Mouse (Mus musculus) MEL (cell line): ENCODE results near the gene Dnaaf5. TPM values are rescaled to one million over a fixed set of nuclear protein-coding genes. Genes with fewer than 3 reads are reported as not detected.

Source experiments
- DNase-seq: peaks from one replicate; pipeline ENCODE4 v3.0.0; 2011; ENCODE audit warnings: low read depth, low spot score
- H3K27ac ChIP-seq: 2 replicates; pipeline ENCODE4 v1.5.1; 2012; ENCODE audit warnings: low read depth, mild to moderate bottlenecking, control low read depth, low read length, moderate library complexity; ENCODE audit not compliant: control insufficient read depth
- H3K27me3 ChIP-seq, 2 experiments: fragments of 150-350 bp in 1 of 2; sonication (generic) in 1 of 2; 2 replicates each; pipeline ENCODE4 v1.6.1; 2012; ENCODE audit warnings: low read length in 2 of 2, mild to moderate bottlenecking in 2 of 2, improper control_type of control experiment in 1 of 2, moderate library complexity in 1 of 2; ENCODE audit not compliant: insufficient read depth in 2 of 2, control insufficient read depth in 1 of 2
- H3K36me3 ChIP-seq, 2 experiments: 2 replicates each; pipeline ENCODE4 v1.6.1; 2012 to 2014; ENCODE audit warnings: low read length in 2 of 2, improper control_type of control experiment in 1 of 2, inconsistent platforms in 1 of 2, mild to moderate bottlenecking in 1 of 2; ENCODE audit not compliant: insufficient read depth in 2 of 2, control insufficient read depth in 1 of 2
- H3K4me1 ChIP-seq, 2 experiments: fragments of 150-350 bp in 1 of 2; sonication (generic) in 1 of 2; 2 replicates each; pipeline ENCODE4 v1.6.1; 2012; ENCODE audit warnings: low read length in 2 of 2, improper control_type of control experiment in 1 of 2, mild to moderate bottlenecking in 1 of 2; ENCODE audit not compliant: insufficient read depth in 2 of 2, control insufficient read depth in 1 of 2
- H3K4me3 ChIP-seq, 2 experiments: fragments of 150-350 bp in 1 of 2; sonication (generic) in 1 of 2; 2 replicates each; pipeline ENCODE4 v1.5.1; 2012; ENCODE audit warnings: low read depth in 2 of 2, low read length in 2 of 2, mild to moderate bottlenecking in 2 of 2, moderate library complexity in 2 of 2, control low read depth in 1 of 2, improper control_type of control experiment in 1 of 2; ENCODE audit not compliant: control insufficient read depth in 1 of 2, insufficient read depth in 1 of 2
- H3K79me2 ChIP-seq: 2 replicates; pipeline ENCODE4 v1.6.1; 2012; ENCODE audit warnings: mild to moderate bottlenecking, low read length, moderate library complexity; ENCODE audit not compliant: control insufficient read depth, poor library complexity, insufficient read depth
- H3K9ac ChIP-seq: 2 replicates; pipeline ENCODE4 v1.6.1; 2012; ENCODE audit warnings: low read depth, mild to moderate bottlenecking, control low read depth, low read length, moderate library complexity; ENCODE audit not compliant: control insufficient read depth, poor library complexity, severe bottlenecking
- H3K9me3 ChIP-seq: fragments of 150-350 bp; sonication (generic); replicated peaks from 2 replicates; pipeline ENCODE4 v1.6.1; 2012; ENCODE audit warnings: mild to moderate bottlenecking, low read length, improper control_type of control experiment, moderate library complexity; ENCODE audit not compliant: insufficient read depth
- BHLHE40 ChIP-seq: IDR thresholded peaks from 2 replicates; pipeline ENCODE4 v1.6.1; 2012; ENCODE audit warnings: low read depth, mild to moderate bottlenecking, inconsistent platforms, low read length, improper control_type of control experiment, borderline replicate concordance
- CHD1 ChIP-seq: IDR thresholded peaks from 2 replicates; pipeline ENCODE4 v1.6.1; 2012; ENCODE audit warnings: low read depth, mild to moderate bottlenecking, inconsistent platforms, low read length, improper control_type of control experiment
- CHD2 ChIP-seq: IDR thresholded peaks from 2 replicates; pipeline ENCODE4 v1.6.1; 2011; ENCODE audit warnings: low read length, improper control_type of control experiment
- CTCF ChIP-seq, 3 experiments: IDR thresholded peaks in 2 of 3; conservative IDR thresholded peaks in 1 of 3; 2 replicates each; pipeline ENCODE4 v1.5.1; 2011 to 2012; ENCODE audit warnings: low read length in 3 of 3, low read depth in 2 of 3, mild to moderate bottlenecking in 2 of 3, improper control_type of control experiment in 1 of 3, inconsistent platforms in 1 of 3, mixed read lengths in 1 of 3, moderate library complexity in 1 of 3; ENCODE audit not compliant: control insufficient read depth in 1 of 3, insufficient read depth in 1 of 3, poor library complexity in 1 of 3, severe bottlenecking in 1 of 3
- E2F4 ChIP-seq: IDR thresholded peaks from 2 replicates; pipeline ENCODE4 v1.6.1; 2011; ENCODE audit warnings: low read depth, low read length, improper control_type of control experiment, borderline replicate concordance
- ELF1 ChIP-seq: IDR thresholded peaks from 2 replicates; pipeline ENCODE4 v1.6.1; 2014; ENCODE audit warnings: low read depth, mild to moderate bottlenecking, inconsistent platforms, low read length, improper control_type of control experiment, moderate library complexity
- EP300 ChIP-seq, 2 experiments: IDR thresholded peaks; 2 replicates each; pipeline ENCODE4 v1.6.1; 2011; ENCODE audit warnings: improper control_type of control experiment in 2 of 2, low read length in 2 of 2, low read depth in 1 of 2, mild to moderate bottlenecking in 1 of 2
- GABPA ChIP-seq: IDR thresholded peaks from 2 replicates; pipeline ENCODE4 v1.6.1; 2012; ENCODE audit warnings: low read depth, mild to moderate bottlenecking, inconsistent platforms, low read length, improper control_type of control experiment, moderate library complexity
- GATA1 ChIP-seq: IDR thresholded peaks from 2 replicates; pipeline ENCODE4 v1.6.1; 2011; ENCODE audit warnings: low read depth, low read length, improper control_type of control experiment
- HCFC1 ChIP-seq: IDR thresholded peaks from 2 replicates; pipeline ENCODE4 v1.6.1; 2012; ENCODE audit warnings: low read depth, mild to moderate bottlenecking, inconsistent platforms, low read length, improper control_type of control experiment, moderate library complexity
- JUND ChIP-seq: IDR thresholded peaks from 2 replicates; pipeline ENCODE4 v1.6.1; 2011; ENCODE audit warnings: low read depth, mild to moderate bottlenecking, improper control_type of control experiment, low read length
- KAT2A ChIP-seq: conservative IDR thresholded peaks from 2 replicates; pipeline ENCODE4 v1.6.1; 2012; ENCODE audit warnings: low read depth, low read length, improper control_type of control experiment, inconsistent platforms
- MAFK ChIP-seq: IDR thresholded peaks from 2 replicates; pipeline ENCODE4 v1.6.1; 2011; ENCODE audit warnings: low read depth, mild to moderate bottlenecking, low read length, improper control_type of control experiment, borderline replicate concordance
- MAX ChIP-seq: IDR thresholded peaks from 2 replicates; pipeline ENCODE4 v1.6.1; 2011; ENCODE audit warnings: low read length, improper control_type of control experiment
- MAZ ChIP-seq: IDR thresholded peaks from 2 replicates; pipeline ENCODE4 v1.6.1; 2012; ENCODE audit warnings: low read depth, mild to moderate bottlenecking, inconsistent platforms, low read length, improper control_type of control experiment
- MEF2A ChIP-seq: IDR thresholded peaks from 2 replicates; pipeline ENCODE4 v1.6.1; 2014; ENCODE audit warnings: low read depth, mild to moderate bottlenecking, inconsistent platforms, low read length, improper control_type of control experiment; ENCODE audit not compliant: poor library complexity, insufficient replicate concordance, severe bottlenecking; ENCODE audit errors: extremely low read depth
- MXI1 ChIP-seq: IDR thresholded peaks from 2 replicates; pipeline ENCODE4 v1.6.1; 2011; ENCODE audit warnings: mild to moderate bottlenecking, low read depth, low read length, improper control_type of control experiment
- MYB ChIP-seq: IDR thresholded peaks from 2 replicates; pipeline ENCODE4 v1.6.1; 2011; ENCODE audit warnings: mild to moderate bottlenecking, low read depth, low read length, improper control_type of control experiment
- MYC ChIP-seq: IDR thresholded peaks from 2 replicates; pipeline ENCODE4 v1.6.1; 2011; ENCODE audit warnings: low read depth, mild to moderate bottlenecking, low read length, improper control_type of control experiment, moderate library complexity
- NELFE ChIP-seq: IDR thresholded peaks from 2 replicates; pipeline ENCODE4 v1.6.1; 2011; ENCODE audit warnings: low read depth, low read length, improper control_type of control experiment
- NRF1 ChIP-seq: IDR thresholded peaks from 2 replicates; pipeline ENCODE4 v1.6.1; 2014; ENCODE audit warnings: low read depth, mild to moderate bottlenecking, inconsistent platforms, low read length, improper control_type of control experiment, moderate library complexity; ENCODE audit not compliant: poor library complexity, insufficient read depth, severe bottlenecking
- POLR2AphosphoS5 ChIP-seq: IDR thresholded peaks from 2 replicates; pipeline ENCODE4 v1.6.1; 2012; ENCODE audit warnings: low read depth, borderline replicate concordance, mild to moderate bottlenecking, inconsistent platforms, low read length, moderate library complexity, mixed read lengths
- RAD21 ChIP-seq: IDR thresholded peaks from 2 replicates; pipeline ENCODE4 v1.6.1; 2011; ENCODE audit warnings: mild to moderate bottlenecking, low read depth, low read length, improper control_type of control experiment
- RCOR1 ChIP-seq: IDR thresholded peaks from 2 replicates; pipeline ENCODE4 v1.6.1; 2012; ENCODE audit warnings: low read depth, mild to moderate bottlenecking, inconsistent platforms, low read length, improper control_type of control experiment
- SIN3A ChIP-seq: IDR thresholded peaks from 2 replicates; pipeline ENCODE4 v1.6.1; 2012; ENCODE audit warnings: low read length, improper control_type of control experiment, inconsistent platforms
- SMC3 ChIP-seq: IDR thresholded peaks from 2 replicates; pipeline ENCODE4 v1.6.1; 2011; ENCODE audit warnings: low read depth, low read length, improper control_type of control experiment
- TAL1 ChIP-seq: IDR thresholded peaks from 2 replicates; pipeline ENCODE4 v1.6.1; 2012; ENCODE audit warnings: mild to moderate bottlenecking, inconsistent platforms, low read length, moderate library complexity, mixed read lengths
- TBP ChIP-seq: IDR thresholded peaks from 2 replicates; pipeline ENCODE4 v1.8.0; 2011; ENCODE audit warnings: low read depth, low read length, improper control_type of control experiment
- UBTF ChIP-seq: IDR thresholded peaks from 2 replicates; pipeline ENCODE4 v1.6.1; 2012; ENCODE audit warnings: low read depth, mild to moderate bottlenecking, inconsistent platforms, low read length, improper control_type of control experiment, moderate library complexity, borderline replicate concordance; ENCODE audit not compliant: insufficient read depth
- USF2 ChIP-seq, 2 experiments: IDR thresholded peaks; 2 replicates each; pipeline ENCODE4 v1.6.1; 2011 to 2012; ENCODE audit warnings: improper control_type of control experiment in 2 of 2, low read length in 2 of 2, borderline replicate concordance in 1 of 2, inconsistent platforms in 1 of 2, low read depth in 1 of 2, mild to moderate bottlenecking in 1 of 2; ENCODE audit not compliant: insufficient read depth in 1 of 2
- ZKSCAN1 ChIP-seq: IDR thresholded peaks from 2 replicates; pipeline ENCODE4 v1.6.1; 2012; ENCODE audit warnings: low read depth, mild to moderate bottlenecking, inconsistent platforms, low read length, improper control_type of control experiment, moderate library complexity
- ZMIZ1 ChIP-seq: IDR thresholded peaks from 2 replicates; pipeline ENCODE4 v1.6.1; 2012; ENCODE audit warnings: low read depth, mild to moderate bottlenecking, inconsistent platforms, low read length, improper control_type of control experiment, moderate library complexity
- ZNF384 ChIP-seq: IDR thresholded peaks from 2 replicates; pipeline ENCODE4 v1.6.1; 2012; ENCODE audit warnings: low read depth, mild to moderate bottlenecking, inconsistent platforms, low read length, improper control_type of control experiment
- polyA plus RNA-seq, 2 experiments: library from polyadenylated mRNA; stranded (reverse) in 1 of 2; unstranded in 1 of 2; fragments of >175 nt in 1 of 2; fragments of >200 nt in 1 of 2; gene quantifications; 2 replicates each; pipeline versions ENCODE4 v1.2.1 to v1.2.4; 2012; ENCODE audit warnings: low replicate concordance in 2 of 2, low read depth in 1 of 2; ENCODE audit not compliant: insufficient read length in 2 of 2, insufficient read depth in 1 of 2, missing spikeins in 1 of 2
- total RNA-seq: library from RNA; depleted of rRNA; stranded (reverse); fragments of 300-350 nt; gene quantifications from 2 replicates; pipeline ENCODE4 v1.2.3, GENCODE M21; 2012; rRNA removed

Gene Dnaaf5
- total RNA-seq (17.0 and 20.1 TPM in 2 replicates), polyA plus RNA-seq (10 to 100 TPM in 1 of 2 experiments, not detected in 1; 35.4 TPM)

DNA sequence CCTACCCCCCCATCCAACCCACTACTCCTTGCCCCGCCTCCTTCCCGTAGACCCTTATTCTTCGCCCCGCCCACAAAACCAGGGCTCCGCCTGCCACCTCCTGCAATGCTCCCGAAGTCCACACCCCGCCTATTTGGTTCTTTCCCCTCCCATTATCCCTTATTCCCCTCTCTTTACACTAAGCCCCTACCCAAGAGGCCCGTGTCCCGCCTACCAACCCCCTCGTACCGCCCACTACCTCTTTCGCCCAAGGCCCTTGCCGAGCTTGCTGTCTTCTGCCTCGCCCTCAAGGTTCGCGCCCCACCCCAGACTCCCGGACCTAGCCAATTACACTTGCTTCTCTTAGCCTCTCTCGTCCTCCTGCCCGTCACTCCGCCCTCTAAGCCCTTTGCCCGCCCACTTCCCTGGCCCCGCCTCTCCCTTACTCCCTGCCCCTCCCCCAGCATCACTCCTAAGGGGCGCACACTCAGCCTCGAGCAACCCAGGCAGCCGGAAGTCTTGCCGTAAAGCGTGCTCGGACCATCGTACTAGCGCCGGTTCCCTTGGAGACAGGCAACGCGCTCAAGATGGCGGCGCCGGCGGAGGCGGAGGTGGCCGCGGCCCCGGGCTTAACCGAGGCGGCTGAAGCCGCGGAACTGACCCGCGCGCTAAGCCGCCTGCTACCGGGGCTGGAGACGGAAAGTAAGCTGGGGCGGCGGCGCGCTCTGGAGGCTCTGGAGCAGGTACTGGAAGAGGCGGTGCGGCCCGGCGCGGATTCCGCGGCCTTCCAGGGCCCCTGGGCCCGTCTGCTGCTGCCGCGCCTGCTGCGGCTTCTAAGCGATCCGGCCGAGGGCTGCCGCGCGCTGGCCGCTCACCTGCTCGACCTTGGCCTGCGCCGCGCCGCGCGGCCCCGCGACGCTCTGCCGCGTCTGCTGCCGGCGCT lies at the start of gene Dnaaf5, which contains the start of gene Prkar1b:
Gene Dnaaf5 (plus strand): TSS at position 543 of the 922 bp plus-strand sequence.
Gene Prkar1b (minus strand): TSS at position 321 of the 922 bp plus-strand sequence.
- peak within 1 kb of the TSS; percentile 94 for H3K9ac ChIP-seq
- H3K27me3 ChIP-seq: no peaks in the 10 kb centered on the region
- peak within 1 kb of the TSS; percentile 21; the same call in 1 of the 2 replicates for H3K27ac ChIP-seq
- H3K79me2 ChIP-seq: peaks cover 10% of the 10 kb centered on the region; the same call in 1 of the 2 replicates
- DNase-seq: peak; percentile 100
- H3K9me3 ChIP-seq: no peaks in the 10 kb centered on the region
- H3K36me3 ChIP-seq: peaks cover 1 to 3% of the 10 kb centered on the region in 2 experiments; a peak in 1 of 4 replicates
- H3K4me1 ChIP-seq: peaks cover 0 to 7% of the 10 kb centered on the region in 2 experiments; a peak in 2 of 4 replicates
- H3K4me3 ChIP-seq: peak within 1 kb of the TSS; percentile 67 to 96
- peak; percentile 93 for TF ChIP-seq MXI1
- TF ChIP-seq MAZ: peak; percentile 96
- no peak for TF ChIP-seq JUND
- TF ChIP-seq E2F4: no peak
- TF ChIP-seq MYC: no peak
- TF ChIP-seq MYB: no peak
- 0 out of 2 replicates have a peak, but pooled peaks have one; percentile 36 for TF ChIP-seq MEF2A
- no peak for TF ChIP-seq GATA1
- no peak for TF ChIP-seq ZNF384
- TF ChIP-seq GABPA: no peak
- TF ChIP-seq ZKSCAN1: no peak
- TF ChIP-seq KAT2A: peak; percentile 84
- no peak for TF ChIP-seq MAFK
- peak; percentile 95 for TF ChIP-seq HCFC1
- no peak for TF ChIP-seq POLR2AphosphoS5
- no peak for TF ChIP-seq SMC3
- TF ChIP-seq UBTF: no peak
- no peak for TF ChIP-seq RAD21
- TF ChIP-seq CHD2: peak; percentile 72
- TF ChIP-seq RCOR1: 0 out of 2 replicates have a peak, but pooled peaks have one; percentile 30
- TF ChIP-seq ZMIZ1: no peak
- TF ChIP-seq BHLHE40: peak; percentile 57
- TF ChIP-seq MAX: peak; percentile 30; the same call in 1 of the 2 replicates
- no peak for TF ChIP-seq CTCF (IDR thresholded peaks at IDR 0.05 in 2 of 3, conservative IDR thresholded peaks at IDR 0.05 in 1 of 3; ENCODE audit: control insufficient read depth in 1 of 3, insufficient read depth in 1 of 3, low read depth in 2 of 3, low read length in 3 of 3, poor library complexity in 1 of 3, severe bottlenecking in 1 of 3)
- TF ChIP-seq EP300 (IDR thresholded peaks at IDR 0.05; ENCODE audit: low read depth in 1 of 2, low read length in 2 of 2): peak in 1 of 2 experiments; percentile 35; a peak in 2 of 4 replicates
- no peak for TF ChIP-seq TAL1
- TF ChIP-seq SIN3A: peak; percentile 100
- TF ChIP-seq CHD1: no peak
- TF ChIP-seq USF2 (IDR thresholded peaks at IDR 0.05; ENCODE audit: borderline replicate concordance in 1 of 2, insufficient read depth in 1 of 2, low read depth in 1 of 2, low read length in 2 of 2): no peak
- TF ChIP-seq NRF1: peak; percentile 69
- TF ChIP-seq TBP: peak; percentile 61; the same call in 1 of the 2 replicates
- TF ChIP-seq ELF1: peak; percentile 88
- peak; percentile 48 for TF ChIP-seq NELFE
